Mouse (Mus musculus): ENCODE results near the gene Gng13. TPM values are rescaled to one million over a fixed set of nuclear protein-coding genes. Genes with fewer than 3 reads are reported as not detected.

The Gng13 gene
- total and polyA plus RNA-seq, 3 experiments: 1.3 to 2.9 TPM; not detected in 1

DNA sequence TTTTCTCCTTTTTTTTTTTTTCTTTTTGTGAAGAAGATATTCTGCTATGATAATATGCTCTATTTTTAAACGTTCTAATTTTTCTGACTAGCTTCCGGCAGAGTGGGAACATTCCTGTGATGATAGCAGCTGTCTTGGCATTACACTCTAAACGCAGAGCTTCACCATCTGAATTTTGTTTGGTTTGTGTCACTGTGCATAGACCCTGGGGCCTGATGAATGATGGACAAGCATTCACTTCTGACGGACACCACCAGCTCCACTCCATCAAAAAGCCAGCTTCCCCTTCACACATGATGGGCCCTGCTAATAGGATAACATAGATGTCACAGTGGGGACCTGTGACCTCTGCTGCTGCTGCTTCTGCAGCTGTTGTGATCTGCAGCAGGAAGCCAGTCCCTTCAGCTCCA, 44.6 kb downstream of the Gng13 start:
- Histone ChIP-seq H3K9ac (ENCODE audit: insufficient read depth, low read depth) (no peak overlapping the region), H3K4me1 (ENCODE audit: control insufficient read depth in 1 of 2, insufficient read depth in 2 of 2) (no peaks in the 10 kb centered on the region), H3K27me3 (replicated peaks) (peaks cover 84% of the 10 kb centered on the region), H3K27ac (ENCODE audit: insufficient read depth, low read depth) (no peak overlapping the region), H3K36me3 (replicated peaks in 1 of 2; ENCODE audit: control insufficient read depth in 1 of 2, insufficient read depth in 1 of 2, low read length in 1 of 2) (no peaks in the 10 kb centered on the region), H3K79me2 (replicated peaks; ENCODE audit: control insufficient read depth, extremely low read depth, insufficient read depth, poor library complexity, severe bottlenecking) (no peaks in the 10 kb centered on the region), H3K4me3 (replicated peaks in 1 of 3; ENCODE audit: low read depth in 2 of 3, low read length in 2 of 3, poor library complexity in 1 of 3) (no peak overlapping the region), H3K4me2 (ENCODE audit: insufficient read depth, low read depth, poor library complexity, severe bottlenecking) (no peak overlapping the region), H3K9me3 (replicated peaks; ENCODE audit: low read length) (no peaks in the 10 kb centered on the region)
- no peak for DNase-seq (ENCODE audit: extremely low read depth)
- dilution Hi-C loops (cut with MboI; ENCODE audit: extremely low pct_ligation_motif_present, extremely low pct_unique_long_range_greater_than_20kb, low sequenced_read_pairs): no loop called here
- in situ Hi-C loops (cut with MboI; ENCODE audit: low pct_ligation_motif_present, low pct_unique_long_range_greater_than_20kb, low sequenced_read_pairs): no loop called here
- TF ChIP-seq RAD21 (IDR thresholded peaks at IDR 0.05; ENCODE audit: low read depth, low read length) (no peak), MXI1 (IDR thresholded peaks at IDR 0.05; ENCODE audit: low read depth, low read length) (no peak), SIN3A (IDR thresholded peaks at IDR 0.05; ENCODE audit: low read length) (no peak), RCOR1 (conservative IDR thresholded peaks at IDR 0.05; ENCODE audit: low read depth, low read length) (no peak), PAX5 (IDR thresholded peaks at IDR 0.05; ENCODE audit: low read length) (no peak), CHD1 (IDR thresholded peaks at IDR 0.05; ENCODE audit: low read depth, low read length) (no peak), CHD2 (IDR thresholded peaks at IDR 0.05; ENCODE audit: low read length) (no peak), POLR2AphosphoS2 (IDR thresholded peaks at IDR 0.05; ENCODE audit: low read depth, low read length) (no peak), MEF2A (IDR thresholded peaks at IDR 0.05; ENCODE audit: borderline replicate concordance, low read depth, low read length) (no peak), ZMIZ1 (IDR thresholded peaks at IDR 0.05; ENCODE audit: low read depth, low read length) (no peak), USF1 (IDR thresholded peaks at IDR 0.05; ENCODE audit: low read depth, low read length) (no peak), SMC3 (IDR thresholded peaks at IDR 0.05; ENCODE audit: low read depth, low read length) (no peak), KAT2A (IDR thresholded peaks at IDR 0.05; ENCODE audit: insufficient replicate concordance, low read length) (no peak), ZKSCAN1 (IDR thresholded peaks at IDR 0.05; ENCODE audit: borderline replicate concordance, low read depth, low read length) (no peak), BHLHE40 (IDR thresholded peaks at IDR 0.05; ENCODE audit: low read depth, low read length) (no peak), ZNF384 (IDR thresholded peaks at IDR 0.05; ENCODE audit: low read depth, low read length) (no peak), GABPA (IDR thresholded peaks at IDR 0.05; ENCODE audit: insufficient replicate concordance, low read depth, low read length) (no peak)

DNA sequence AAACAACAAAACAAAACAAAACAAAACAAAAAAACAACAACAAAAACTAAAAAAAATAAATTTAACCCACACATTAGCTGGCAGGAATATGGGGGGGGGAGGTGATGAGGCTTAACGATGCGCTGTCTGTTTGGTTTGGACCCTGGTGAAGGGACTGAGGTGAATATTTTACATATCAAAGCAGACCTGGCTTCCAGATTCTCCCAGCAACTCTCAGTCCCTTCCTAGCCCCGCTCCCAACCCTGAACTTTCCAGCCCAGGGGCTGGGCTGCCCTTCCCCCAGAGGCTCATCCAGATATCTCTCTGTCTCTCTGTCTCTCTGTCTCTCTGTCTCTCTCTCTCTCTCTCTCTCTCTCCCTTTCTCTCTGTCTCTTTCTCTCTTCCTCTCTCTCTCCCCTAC, 45.6 kb downstream of the Gng13 start:
- H3K9me3 ChIP-seq (replicated peaks; ENCODE audit: low read length): no peaks in the 10 kb centered on the region
- H3K4me1 ChIP-seq (ENCODE audit: control insufficient read depth in 1 of 2, insufficient read depth in 2 of 2): no peaks in the 10 kb centered on the region
- DNase-seq (ENCODE audit: extremely low read depth): no peak
- dilution Hi-C loops (cut with MboI; ENCODE audit: extremely low pct_ligation_motif_present, extremely low pct_unique_long_range_greater_than_20kb, low sequenced_read_pairs): no loop called here
- no peaks in the 10 kb centered on the region for H3K36me3 ChIP-seq (replicated peaks in 1 of 2; ENCODE audit: control insufficient read depth in 1 of 2, insufficient read depth in 1 of 2, low read length in 1 of 2)
- H3K9ac ChIP-seq (ENCODE audit: insufficient read depth, low read depth): no peak overlapping the region
- H3K4me3 ChIP-seq (replicated peaks in 1 of 3; ENCODE audit: low read depth in 2 of 3, low read length in 2 of 3, poor library complexity in 1 of 3): no peak overlapping the region
- no peak overlapping the region for H3K4me2 ChIP-seq (ENCODE audit: insufficient read depth, low read depth, poor library complexity, severe bottlenecking)
- TF ChIP-seq BHLHE40 (IDR thresholded peaks at IDR 0.05; ENCODE audit: low read depth, low read length): no peak
- H3K27ac ChIP-seq (ENCODE audit: insufficient read depth, low read depth): no peak overlapping the region
- H3K79me2 ChIP-seq (replicated peaks; ENCODE audit: control insufficient read depth, extremely low read depth, insufficient read depth, poor library complexity, severe bottlenecking): no peaks in the 10 kb centered on the region
- peaks cover 84% of the 10 kb centered on the region for H3K27me3 ChIP-seq (replicated peaks)
- in situ Hi-C loops (cut with MboI; ENCODE audit: low pct_ligation_motif_present, low pct_unique_long_range_greater_than_20kb, low sequenced_read_pairs): no loop called here

All from CH12.LX (cell line).